Mouse (Mus musculus): ENCODE measurements around the gene Dcaf8.

DNA sequence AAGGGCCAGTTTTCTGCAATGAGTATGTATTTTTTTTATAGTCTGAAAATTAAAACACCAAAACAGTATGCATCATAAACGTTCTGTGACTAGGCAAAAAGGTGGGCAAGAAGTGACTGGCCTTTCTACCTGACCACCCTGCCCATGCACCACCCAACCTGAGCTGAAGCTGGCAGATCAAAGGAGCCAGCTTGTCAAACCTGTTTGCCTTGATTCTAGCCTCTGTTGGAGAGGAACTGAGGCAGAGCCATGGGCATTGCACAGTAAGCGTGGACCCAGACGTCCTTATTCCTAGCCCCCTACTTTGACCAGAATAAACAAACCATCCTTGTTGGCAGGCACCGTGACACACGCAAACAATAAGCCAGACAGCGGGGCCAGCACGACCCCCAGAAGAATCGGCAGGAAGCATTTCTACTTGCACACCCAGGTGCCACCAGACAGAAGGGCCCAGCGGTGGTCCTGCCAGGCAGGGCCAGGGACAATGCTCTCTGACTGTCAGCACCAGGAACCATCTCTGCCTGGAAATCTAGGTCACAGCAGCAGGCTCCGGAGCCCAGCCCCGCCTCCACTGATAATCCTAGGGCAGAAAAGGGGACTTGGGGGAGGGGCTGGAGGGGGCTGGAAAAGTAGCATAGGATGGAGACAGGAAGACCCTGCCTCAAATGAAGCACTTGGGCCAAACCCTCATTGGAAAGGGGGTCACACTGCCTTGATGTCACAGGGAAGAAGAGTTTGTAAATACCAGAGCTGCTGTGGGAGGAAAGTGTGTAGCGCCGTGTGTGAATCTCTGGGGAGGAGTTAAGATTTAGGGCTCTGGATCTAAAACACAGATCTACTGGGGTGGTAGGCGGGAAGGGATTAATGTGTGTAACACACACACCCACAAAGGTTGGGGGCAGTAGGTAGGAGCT, 54.3 kb downstream of the Dcaf8 start:
- no peak for TF ChIP-seq POLR2A (IDR thresholded peaks at IDR 0.05; ENCODE audit: insufficient read depth, low read length)
- no peak for TF ChIP-seq CTCF (IDR thresholded peaks at IDR 0.05; ENCODE audit: low read depth, low read length)
